Mouse (Mus musculus) urinary bladder, postnatal 25 days (tissue): ENCODE measurements around the gene Tedc1.
"Not testable (repeated sequence)": the region's sequence is repeated elsewhere in the genome, so short reads cannot be mapped to it uniquely, and the experiment has no call there.

Source experiments
- DNase-seq: peaks from one replicate; pipeline ENCODE4 v3.0.0; 2022; ENCODE audit warnings: low spot score

The Tedc1 gene

DNA sequence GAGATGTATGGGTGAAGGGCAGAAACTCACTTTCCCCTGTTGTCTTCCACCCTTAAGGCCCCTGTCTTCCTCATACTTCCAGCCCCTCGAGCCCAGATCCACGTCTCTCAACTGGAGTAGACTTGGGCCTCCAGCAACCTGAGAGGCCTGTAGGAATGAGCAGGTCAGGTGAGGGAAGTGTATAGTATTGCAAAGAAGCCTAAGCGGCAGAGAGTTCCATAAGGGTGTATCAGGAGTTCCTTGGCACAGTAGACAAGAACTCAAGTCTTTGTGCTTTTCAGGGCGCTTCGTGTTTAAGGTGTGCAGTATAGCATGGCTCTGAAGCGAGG is 1.5 kb upstream of the Tedc1 start:
- no peak for DNase-seq

DNA sequence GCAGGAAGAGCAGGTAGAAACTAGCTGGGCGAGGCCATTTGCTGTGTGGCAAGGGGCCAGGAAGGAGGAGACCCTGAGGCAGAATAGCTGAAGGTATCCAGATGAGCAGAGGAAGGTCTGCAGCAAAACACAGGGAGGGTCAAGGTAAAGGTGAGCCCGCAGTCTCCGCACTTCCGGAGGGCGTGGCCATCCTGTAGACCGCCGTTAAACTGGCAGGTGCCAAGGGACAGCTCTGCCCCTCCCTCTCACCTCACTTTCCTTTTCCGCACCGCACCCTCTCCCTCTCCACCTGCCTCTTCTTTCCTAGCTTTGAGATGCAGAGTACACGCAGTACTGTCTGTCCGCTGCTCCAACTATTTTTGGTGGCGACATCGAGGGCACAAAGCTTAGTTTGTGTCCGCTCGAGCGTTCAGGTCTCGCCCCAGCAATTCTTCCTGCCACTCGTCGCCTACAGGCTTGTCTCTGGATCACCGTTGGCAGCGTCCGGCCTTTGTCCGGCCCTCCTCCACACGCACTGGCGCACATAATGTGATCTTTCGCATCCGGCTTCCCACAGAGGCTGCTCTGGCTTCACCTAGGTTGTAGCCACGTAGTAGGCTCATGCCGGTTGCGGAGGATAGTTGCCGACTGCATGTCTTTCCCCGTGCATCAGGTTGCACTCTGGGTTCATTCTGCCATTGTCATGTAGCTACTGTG is 997 bp upstream of the Tedc1 start:
- no peak for DNase-seq

DNA sequence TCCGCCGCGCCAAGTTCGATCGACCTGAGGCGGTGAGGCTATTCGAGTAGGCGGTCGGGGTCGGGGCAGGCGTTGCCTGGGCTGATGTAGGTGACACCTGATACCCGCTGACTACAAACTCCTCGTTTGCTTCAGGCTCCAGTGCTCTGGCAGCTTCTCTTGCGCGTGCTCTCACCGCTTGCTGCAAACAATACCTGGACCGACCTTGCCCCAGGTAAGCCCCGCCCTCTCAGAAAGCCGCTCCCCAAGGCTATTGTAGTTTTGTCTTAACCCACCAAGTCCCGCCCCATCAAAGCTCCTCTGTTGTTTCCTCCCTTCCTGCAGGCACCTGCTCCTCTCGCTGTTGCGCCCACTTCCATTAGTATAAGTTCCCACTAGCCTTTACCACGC is 314 bp downstream of the Tedc1 start:
- DNase-seq = no peak

DNA sequence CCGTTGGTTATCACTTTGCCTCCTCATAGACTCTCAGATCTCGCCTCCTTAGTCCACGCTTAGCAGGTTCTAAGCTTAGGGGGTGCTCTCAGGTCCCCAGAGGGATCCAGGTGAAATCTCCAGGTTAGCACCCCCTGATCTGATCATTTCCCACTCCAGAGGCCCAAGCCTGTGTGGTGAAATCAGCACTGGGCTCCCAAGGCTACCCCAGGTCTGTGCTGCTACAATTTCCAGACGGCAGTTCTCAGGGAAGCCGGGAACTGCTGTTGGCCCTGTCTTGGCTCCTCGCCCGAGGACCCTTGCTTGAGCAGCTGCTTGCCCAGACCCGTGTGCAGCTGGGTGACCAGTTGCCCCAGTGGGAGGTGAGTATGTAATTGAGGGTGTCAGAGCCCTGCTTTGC is 781 bp downstream of the Tedc1 start:
- no peak for DNase-seq

DNA sequence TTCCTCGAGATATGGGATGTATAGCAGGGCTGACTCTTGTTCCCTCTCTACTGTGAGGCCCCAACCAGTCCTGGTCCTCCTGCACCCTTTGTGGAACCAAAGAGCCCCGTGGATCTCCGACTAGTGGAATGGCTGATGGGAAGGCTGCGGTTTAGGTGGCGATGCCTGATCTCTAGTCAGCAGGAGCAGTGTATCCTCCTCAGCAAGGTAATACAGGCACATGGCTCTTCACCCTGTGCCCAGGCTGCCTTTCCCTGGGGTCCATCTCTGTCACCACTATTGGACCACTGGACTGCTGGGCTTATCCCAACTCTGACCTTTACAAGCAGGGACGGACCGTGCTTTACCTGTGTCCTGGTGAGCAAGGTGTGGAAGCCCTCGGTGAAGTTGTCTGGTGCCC is 1.3 kb downstream of the Tedc1 start:
- no peak for DNase-seq

DNA sequence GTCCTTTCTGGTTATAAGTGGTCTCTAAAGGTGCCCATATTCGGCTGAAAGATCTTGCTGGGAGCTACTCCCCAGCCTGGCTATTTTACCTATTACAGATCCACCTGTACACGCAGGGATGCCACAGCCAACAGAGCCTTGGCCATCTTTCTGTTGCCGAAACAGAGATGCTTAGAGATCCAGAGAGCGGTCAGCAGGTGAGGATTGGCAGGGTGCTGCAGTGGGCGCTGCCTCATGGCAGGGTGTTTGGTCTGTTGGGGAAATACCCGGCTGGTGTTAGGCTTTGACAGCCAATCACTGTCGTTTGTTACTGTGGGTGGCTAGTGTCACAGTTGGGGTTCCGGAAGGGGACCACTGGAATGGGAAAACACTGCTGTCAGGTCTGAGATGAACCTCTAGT is 1.8 kb downstream of the Tedc1 start:
- no peak for DNase-seq

DNA sequence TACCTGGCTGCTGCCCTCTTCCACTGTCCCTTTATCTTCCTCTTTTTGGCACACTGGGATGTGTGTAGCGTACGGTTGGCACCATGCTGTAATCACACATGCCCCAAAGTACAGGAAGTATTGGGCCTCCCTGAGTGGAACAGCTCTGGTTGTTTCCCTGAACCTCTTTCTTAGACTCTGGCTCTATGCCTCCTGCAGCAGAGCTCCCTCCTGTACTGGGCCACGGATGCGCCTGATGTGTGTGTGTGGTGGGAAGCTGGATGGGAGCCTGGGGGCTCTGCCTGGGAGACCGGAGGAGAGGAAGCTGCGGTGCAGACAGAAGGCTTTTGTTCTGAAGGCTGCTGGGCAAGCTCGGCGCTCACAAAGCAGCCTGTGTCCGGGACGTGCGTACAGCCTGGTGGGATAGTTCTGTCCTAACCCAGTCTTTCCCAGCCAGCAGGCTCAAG is 7.4 kb downstream of the Tedc1 start:
- no peak for DNase-seq

DNA sequence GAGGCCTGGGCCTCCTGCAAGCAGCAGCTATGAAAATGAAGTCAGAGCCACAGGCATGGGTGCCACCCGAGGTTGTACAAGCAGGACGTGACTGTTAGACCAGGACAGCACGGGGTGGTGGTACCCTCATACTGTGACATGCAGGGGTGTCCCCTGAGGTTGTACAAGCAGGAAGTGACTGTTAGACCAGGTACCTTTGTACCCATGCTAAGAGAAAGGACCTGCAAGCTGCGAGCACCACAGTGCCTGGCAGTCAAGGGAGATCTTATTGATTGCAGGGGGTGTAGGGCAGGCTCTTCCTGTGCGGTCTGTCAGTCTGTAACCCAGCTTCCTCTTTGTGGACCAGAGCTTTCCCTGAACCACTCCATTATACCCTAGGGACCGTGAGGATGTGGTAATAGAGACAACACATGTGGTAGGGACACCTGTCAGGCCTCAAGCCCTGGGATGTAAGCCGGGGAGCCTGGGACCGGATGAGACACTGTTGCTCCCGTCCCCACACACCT is 11.9 kb downstream of the Tedc1 start:
- DNase-seq = no peak

DNA sequence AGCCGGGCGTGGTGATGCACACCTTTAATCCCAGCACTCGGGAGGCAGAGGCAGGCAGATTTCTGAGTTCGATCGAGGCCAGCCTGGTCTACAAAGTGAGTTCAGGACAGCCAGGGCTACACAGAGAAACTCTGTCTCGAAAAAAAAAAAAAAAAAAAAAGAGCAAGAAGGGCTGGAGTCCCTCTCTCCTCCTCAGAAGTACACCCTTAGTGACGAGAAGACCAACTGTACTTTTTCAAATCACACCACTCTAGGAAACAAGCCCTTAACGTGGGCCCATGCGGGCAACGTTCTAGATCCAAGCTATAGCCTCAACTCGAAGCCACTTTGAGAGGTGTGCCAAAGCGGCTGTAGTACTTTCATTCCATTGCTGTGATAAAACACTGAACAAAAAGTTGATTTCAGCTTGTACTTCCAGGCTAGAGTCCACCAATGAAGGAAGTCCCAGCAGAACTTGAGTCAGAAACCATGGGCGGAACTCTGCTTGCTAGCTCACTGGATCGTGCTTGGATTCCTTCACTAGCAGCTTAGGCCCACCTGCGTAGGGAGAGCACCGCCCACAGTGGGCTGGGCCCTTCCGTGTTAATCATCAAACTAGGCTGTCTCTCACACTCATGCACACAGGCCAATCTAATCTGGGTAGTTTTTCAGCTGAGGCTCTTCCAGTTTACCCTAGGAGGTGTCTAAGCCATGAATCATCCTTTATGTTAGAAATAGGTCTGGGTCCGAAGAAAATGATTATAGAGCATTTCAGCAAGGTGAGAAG is 20.9 kb downstream of the Tedc1 start:
- no peak for DNase-seq

DNA sequence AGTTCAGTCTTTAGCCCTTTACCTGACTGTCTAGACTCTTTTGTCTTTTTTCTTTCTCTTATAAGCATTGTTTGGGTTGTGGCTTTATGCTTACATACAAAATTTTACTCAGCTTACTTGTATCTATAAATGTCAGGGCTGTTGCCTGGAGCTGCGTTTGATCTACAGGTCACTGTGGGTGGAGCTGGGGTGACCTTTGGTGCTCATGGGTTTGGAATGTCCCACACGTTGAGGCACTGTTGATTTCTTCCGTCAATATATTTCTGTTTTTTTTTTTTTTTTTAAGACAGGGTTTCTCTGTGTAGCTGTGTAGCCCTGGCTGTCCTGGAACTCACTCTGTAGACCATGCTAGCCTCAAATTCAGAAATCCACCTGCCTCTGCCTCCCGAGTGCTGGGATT is 24.8 kb downstream of the Tedc1 start:
- no peak for DNase-seq

DNA sequence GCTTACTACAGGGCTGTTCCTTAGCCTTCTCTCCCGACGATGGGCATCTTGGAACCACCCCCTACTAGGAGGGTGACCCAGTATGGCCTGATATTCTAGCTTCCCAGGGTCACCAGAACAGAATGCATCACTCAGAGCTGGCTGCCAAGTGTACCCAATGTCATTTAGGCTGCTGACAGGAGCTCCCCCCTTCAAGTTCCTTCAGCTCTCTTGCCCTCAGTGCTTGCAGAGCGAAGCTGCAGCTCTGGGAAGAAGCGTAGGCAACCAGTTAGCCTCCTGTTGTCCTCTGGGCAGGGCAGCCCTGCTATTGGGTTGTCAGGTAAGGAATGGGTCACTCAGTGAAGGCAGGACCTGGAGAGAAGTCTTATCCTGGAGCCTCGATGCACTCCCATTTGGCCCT is 28.7 kb downstream of the Tedc1 start:
- no peak for DNase-seq

DNA sequence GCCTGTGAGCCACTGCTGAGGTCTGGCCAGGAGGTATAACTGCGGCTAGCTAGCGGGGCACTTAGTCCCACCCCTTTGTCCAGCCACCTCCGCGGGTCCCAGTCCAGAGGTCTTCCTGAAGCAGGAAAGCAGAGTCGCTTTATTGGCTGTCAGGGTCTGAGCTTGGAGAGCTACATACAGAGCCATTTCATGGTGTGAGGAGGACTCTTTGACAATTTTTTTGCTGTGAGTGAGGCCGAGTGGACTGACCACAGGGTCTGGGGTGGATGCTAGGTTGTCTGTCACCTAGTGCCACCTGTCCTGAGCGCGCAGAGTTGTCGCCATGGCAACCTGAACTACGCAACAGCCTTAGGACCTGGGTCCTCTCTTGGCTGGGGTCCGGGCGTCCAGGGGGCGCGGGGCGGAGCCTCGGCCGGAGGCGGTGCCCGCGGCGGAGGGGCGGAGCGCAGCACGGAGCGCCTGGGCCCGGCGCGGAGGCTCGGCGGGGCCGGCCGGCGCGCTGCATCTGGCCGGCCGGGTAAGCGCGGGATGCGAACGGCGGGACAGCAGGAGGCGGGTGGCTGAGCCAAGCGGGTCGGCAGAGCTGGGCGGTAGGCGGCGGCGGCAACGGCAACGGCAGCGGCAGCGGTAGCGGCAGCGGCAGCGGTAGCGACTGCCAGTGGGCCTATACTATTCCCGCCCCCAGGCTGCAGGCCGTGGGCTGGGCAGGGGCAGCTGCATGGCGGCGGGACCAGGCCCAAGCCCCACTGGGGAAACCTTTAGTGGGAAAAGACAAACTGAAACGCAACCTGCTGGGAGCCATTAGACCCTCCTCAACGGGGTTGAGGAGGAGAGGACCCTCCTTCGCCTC is 29.4 kb downstream of the Tedc1 start, which contains the start of gene Tmem121:
Gene Tmem121 (plus strand): TSS at position 489 of the 850 bp plus-strand sequence.
- no peak for DNase-seq

DNA sequence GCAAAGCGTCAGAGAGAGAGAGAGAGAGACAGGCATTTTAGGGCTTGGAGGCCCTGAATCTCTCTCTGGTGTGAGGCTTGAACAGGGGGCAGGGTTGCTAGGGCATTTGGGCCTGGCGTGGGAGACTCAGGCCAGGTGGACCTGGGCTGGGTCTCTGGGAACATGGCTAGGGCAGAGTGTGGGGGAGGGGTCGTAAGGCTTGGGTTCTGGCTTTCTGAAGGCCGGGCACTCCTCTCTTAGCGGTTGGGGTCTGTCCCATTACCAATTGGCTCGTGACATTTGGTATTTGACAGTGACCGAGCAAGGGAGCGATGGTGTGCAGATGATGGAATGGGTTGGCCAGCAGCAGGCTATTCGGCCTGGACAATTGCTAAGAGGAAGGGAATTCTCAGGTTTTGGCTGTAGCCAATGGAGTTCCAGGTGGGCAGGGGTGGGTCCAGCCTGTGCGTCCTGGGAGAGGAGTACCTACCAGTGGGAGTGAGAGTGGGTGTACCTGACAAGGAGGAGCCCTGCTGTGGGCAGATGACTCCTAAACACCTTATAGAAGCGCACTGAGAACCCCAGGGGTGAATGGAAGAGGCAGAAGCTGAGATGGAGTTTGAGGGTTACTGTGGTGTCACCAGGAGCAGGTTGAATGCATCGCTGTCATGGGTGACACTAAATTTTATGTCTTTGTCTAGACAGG is 30.2 kb downstream of the Tedc1 start:
- DNase-seq = no peak

DNA sequence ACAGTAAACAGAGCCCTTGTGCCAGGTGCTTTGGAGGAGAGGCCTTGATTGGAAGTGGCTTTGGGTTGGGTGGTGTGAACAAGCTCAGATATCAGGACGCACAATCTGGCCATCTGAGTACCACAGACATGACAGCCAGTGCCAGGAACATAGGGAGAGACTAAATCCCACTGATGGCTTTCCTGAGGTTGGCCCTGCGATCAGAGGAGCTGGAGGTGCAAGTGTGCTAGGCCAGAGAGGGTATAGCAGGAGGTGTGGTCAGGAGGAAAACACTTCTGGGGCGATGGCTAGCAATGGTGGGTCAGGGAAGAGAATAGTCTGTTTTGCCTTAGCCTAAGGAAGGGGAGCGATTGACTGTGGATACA is 30.8 kb downstream of the Tedc1 start:
- DNase-seq = no peak

DNA sequence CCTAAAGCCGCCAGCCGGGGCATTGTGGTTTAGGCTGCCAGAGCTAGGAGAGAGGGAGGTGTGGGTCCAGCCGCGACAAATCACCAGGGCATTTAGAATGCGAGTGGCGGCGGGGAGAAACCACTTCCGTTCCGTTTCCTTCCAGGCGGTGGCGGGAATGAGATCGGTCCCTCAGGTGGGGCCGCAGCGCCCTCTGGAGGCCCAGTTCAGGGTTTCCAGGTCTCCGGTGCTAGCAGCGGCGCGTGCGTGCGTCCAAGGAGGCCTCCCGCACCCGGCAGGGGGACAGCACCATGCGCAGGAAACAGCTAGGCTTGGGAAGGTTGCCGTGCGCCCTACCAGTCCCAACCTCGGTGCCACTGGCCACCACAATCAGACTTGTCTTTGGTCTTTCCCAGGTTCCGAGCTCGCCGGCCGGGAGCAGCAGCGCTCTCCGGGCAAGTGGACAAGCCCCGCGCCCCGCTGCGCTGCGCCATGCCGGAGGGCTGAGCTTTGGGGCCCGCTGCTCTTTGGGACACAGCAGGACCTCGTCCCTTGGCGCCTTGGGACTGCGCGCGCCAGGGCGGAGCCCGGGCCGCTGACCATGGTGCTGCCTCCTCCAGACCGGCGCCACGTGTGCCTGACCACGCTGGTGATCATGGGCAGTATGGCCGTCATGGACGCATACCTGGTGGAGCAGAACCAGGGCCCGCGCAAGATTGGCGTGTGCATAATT is 31.5 kb downstream of the Tedc1 start:
- DNase-seq = peak; percentile 80

DNA sequence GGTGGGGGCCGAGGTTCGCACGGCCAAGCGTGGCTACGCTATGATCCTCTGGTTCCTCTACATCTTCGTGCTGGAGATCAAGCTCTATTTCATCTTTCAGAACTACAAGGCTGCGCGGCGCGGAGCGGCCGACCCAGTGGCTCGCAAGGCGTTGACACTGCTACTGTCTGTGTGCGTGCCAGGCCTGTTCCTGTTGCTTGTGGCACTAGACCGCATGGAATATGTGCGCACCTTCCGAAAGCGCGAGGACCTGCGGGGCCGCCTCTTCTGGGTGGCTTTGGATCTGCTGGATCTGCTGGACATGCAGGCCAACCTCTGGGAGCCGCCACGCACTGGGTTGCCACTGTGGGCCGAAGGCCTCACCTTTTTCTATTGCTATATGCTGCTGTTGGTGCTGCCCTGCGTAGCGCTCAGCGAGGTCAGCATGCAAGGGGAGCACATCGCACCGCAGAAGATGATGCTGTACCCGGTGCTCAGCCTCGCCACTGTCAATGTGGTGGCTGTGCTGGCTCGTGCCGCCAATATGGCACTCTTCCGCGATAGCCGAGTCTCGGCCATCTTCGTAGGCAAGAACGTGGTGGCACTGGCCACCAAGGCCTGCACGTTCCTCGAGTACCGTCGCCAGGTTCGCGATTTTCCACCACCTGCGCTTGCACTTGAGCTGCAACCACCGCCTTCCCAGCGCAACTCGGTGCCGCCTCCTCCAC is 32.3 kb downstream of the Tedc1 start:
- DNase-seq = no peak

DNA sequence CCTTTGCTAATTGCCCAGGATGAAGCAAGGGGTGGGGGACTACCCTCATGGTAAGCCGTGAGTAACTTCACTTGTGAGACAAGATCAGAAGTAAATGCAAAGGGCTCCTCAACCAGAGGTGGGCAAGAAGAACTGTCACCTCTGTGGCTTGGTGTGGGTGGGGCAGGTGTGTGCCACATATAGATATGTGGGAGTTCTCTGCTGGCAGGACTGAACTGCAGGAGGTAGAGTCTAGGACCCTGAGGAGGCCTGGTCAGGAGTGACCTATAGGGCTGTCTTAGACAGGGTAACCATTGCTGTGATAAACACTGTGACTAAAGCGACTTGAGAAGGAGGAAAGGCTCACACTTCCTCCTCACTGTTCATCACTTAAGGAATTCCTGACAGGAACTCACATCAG is 37.2 kb downstream of the Tedc1 start:
- DNase-seq = no peak

DNA sequence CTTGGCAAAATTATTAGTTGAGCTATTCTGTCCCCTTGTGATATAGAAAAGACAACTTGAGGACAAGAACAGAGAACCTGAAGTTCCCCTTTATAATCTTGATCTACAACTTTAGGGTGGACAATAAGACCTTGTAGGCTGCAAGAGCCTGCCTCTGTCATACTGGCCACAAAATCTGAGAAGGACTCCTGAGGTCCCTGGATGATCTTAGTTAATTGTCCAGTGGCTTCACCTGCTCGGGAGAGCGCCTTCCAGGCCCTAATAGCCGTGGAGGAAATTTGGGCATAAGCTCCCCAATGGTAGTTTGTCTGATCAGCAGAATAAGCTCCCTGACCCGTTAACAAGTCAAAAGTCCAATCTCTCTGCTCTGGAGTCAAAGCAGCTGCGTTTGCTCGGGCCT is 42.9 kb downstream of the Tedc1 start:
- DNase-seq = not testable (repeated sequence)

DNA sequence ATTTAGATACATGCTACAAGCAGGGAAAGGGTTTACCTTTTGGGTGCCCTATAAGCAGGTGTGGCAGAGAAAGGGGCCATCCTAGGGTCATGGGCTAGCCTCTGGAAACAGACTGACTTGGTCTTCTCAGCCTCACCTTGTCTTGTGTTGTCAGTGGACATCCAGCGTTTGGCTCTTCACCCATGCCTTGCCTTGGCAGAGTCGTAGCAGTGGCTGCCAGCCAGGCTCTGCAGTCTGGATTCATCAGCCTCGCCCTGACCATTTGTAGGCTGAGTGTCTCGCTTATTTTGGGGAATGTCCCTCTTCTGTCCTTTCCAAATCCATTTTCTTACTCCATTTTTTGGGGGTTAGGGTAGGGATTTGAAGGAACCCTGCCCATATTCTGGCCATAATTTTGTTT is 45.1 kb downstream of the Tedc1 start:
- no peak for DNase-seq

DNA sequence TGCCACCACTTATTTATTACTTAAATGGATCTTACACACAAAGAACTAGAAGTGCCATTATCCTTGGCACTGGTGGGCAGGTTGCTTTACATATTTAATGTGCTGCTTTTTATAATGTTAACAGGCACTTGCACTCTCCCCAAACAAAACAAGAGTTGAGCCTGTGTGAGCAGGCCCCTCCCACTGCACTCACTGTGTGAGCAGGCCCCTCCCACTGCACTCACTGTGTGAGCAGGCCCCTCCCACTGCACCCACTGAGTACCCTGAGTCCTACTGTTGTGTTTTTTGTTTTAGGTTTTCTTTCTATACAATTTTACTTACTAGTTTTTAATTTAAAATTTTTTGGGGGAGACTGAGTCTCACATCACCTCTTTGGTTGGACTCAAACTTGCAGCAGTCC is 45.8 kb downstream of the Tedc1 start:
- DNase-seq = no peak

DNA sequence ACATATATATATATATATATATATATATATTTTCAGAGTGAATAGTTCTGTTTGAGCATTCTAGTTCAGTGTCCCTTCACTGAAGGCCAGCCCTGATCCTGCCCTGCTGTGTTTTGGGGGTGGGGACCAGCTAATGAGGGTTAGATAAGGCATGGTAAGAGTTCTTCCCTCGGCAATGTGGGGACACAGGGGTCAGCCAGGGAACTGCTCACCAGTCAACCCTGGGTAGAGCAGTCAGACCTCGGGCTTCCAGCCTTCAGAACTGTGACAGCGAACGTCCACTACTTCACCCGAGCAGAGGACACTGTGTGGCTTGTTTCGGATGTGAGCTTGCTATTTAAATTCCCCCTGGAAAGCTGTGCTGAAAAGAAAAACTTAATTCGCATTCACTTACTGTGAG is 47.3 kb downstream of the Tedc1 start:
- DNase-seq = no peak
